Mouse (Mus musculus): Measurements from ENCODE around the gene Calhm1. TPM values are rescaled to one million over a fixed set of nuclear protein-coding genes. Genes with fewer than 3 reads are reported as not detected.

The Calhm1 gene
- total and polyA plus RNA-seq, 3 experiments = 0.06 TPM; not detected in 2

DNA sequence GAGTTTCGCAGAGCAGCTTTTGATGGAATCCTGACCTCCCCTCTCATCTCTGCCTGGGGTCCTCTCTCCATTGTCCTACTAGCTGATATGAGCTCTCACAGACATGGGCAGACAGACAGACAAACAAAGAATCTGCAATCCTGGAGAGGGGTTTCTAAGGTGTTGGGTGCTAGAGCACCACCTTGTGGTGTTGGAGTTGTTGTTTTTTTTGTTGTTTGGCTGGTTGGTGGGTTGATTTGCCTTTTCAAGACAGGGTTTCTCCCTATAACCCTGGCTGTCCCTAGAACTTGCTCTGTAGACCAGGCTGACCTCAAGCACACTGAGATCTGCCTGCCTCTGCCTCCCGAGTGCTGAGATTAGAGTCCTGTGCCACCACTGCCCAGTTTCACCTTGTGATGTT is 31.4 kb upstream of the Calhm1 start:
- Histone ChIP-seq H3K27me3 (ENCODE audit: control insufficient read depth in 1 of 2, insufficient read depth in 2 of 2, low read length in 2 of 2) (peaks cover 0 to 1% of the 10 kb centered on the region in 2 experiments; a peak in 3 of 4 replicates), H3K9ac (ENCODE audit: control insufficient read depth, low read depth, low read length, poor library complexity, severe bottlenecking) (no peak overlapping the region), H3K27ac (ENCODE audit: control insufficient read depth, low read depth, low read length) (no peak overlapping the region), H3K9me3 (replicated peaks; ENCODE audit: insufficient read depth, low read length) (no peaks in the 10 kb centered on the region), H3K4me3 (ENCODE audit: control insufficient read depth in 1 of 2, insufficient read depth in 1 of 2, low read depth in 2 of 2, low read length in 2 of 2) (no peak overlapping the region), H3K36me3 (ENCODE audit: control insufficient read depth in 1 of 2, insufficient read depth in 2 of 2, low read length in 2 of 2) (no peaks in the 10 kb centered on the region), H3K79me2 (ENCODE audit: control insufficient read depth, insufficient read depth, low read length, poor library complexity) (no peaks in the 10 kb centered on the region), H3K4me1 (ENCODE audit: control insufficient read depth in 1 of 2, insufficient read depth in 2 of 2, low read length in 2 of 2) (no peaks in the 10 kb centered on the region)
- TF ChIP-seq EP300 (IDR thresholded peaks at IDR 0.05; ENCODE audit: low read depth in 1 of 2, low read length in 2 of 2) = no peak
- no peak for TF ChIP-seq NRF1 (IDR thresholded peaks at IDR 0.05; ENCODE audit: insufficient read depth, low read depth, low read length, poor library complexity, severe bottlenecking)
- no peak for TF ChIP-seq MYB (IDR thresholded peaks at IDR 0.05; ENCODE audit: low read depth, low read length)
- TF ChIP-seq MEF2A (IDR thresholded peaks at IDR 0.05; ENCODE audit: extremely low read depth, insufficient replicate concordance, low read depth, low read length, poor library complexity, severe bottlenecking) = no peak
- TF ChIP-seq ZC3H11A (IDR thresholded peaks at IDR 0.05; ENCODE audit: low read depth, low read length) = 0 out of 2 replicates have a peak, but pooled peaks have one; percentile 10
- no peak for TF ChIP-seq MYC (IDR thresholded peaks at IDR 0.05; ENCODE audit: low read depth, low read length)
- TF ChIP-seq RAD21 (IDR thresholded peaks at IDR 0.05; ENCODE audit: low read depth, low read length) = peak; percentile 31
- TF ChIP-seq CTCF (IDR thresholded peaks at IDR 0.05 in 2 of 3, conservative IDR thresholded peaks at IDR 0.05 in 1 of 3; ENCODE audit: control insufficient read depth in 1 of 3, insufficient read depth in 1 of 3, low read depth in 2 of 3, low read length in 3 of 3, poor library complexity in 1 of 3, severe bottlenecking in 1 of 3) = peak; percentile 21 to 61 (median 35); a peak in 5 of 6 replicates
- no peak for TF ChIP-seq NELFE (IDR thresholded peaks at IDR 0.05; ENCODE audit: low read depth, low read length)
- peak; percentile 37 for TF ChIP-seq SMC3 (IDR thresholded peaks at IDR 0.05; ENCODE audit: low read depth, low read length)
- no peak for TF ChIP-seq RCOR1 (IDR thresholded peaks at IDR 0.05; ENCODE audit: low read depth, low read length)
- TF ChIP-seq TBP (IDR thresholded peaks at IDR 0.05; ENCODE audit: low read depth, low read length) = no peak
- TF ChIP-seq ZKSCAN1 (IDR thresholded peaks at IDR 0.05; ENCODE audit: low read depth, low read length) = no peak
- TF ChIP-seq ZNF384 (IDR thresholded peaks at IDR 0.05; ENCODE audit: low read depth, low read length) = 0 out of 2 replicates have a peak, but pooled peaks have one; percentile 22
- peak; percentile 36 for DNase-seq (ENCODE audit: low read depth, low spot score)

DNA sequence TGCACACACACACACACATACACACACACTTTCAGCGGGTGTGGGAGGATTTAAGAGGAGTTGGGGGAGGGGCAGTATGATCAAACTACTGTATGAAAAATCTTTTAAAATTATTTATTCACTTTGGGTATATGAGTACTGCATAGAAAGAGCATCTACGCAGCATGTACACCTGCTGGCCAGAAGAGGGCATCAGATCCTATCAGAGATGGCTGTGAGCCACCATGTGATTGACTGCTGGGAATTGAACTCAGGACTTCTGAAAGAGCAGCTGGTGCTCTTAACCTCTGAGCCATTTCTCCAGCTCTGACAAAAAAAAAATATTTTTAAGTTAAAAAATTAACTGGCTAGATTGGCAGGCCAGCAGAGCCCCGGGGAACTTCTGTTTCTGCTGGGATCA is 30.5 kb upstream of the Calhm1 start:
- Histone ChIP-seq H3K79me2 (ENCODE audit: control insufficient read depth, insufficient read depth, low read length, poor library complexity) (no peaks in the 10 kb centered on the region), H3K9ac (ENCODE audit: control insufficient read depth, low read depth, low read length, poor library complexity, severe bottlenecking) (no peak overlapping the region), H3K36me3 (ENCODE audit: control insufficient read depth in 1 of 2, insufficient read depth in 2 of 2, low read length in 2 of 2) (no peaks in the 10 kb centered on the region), H3K27me3 (ENCODE audit: control insufficient read depth in 1 of 2, insufficient read depth in 2 of 2, low read length in 2 of 2) (peaks cover 0 to 1% of the 10 kb centered on the region in 2 experiments; a peak in 3 of 4 replicates), H3K27ac (ENCODE audit: control insufficient read depth, low read depth, low read length) (no peak overlapping the region), H3K4me1 (ENCODE audit: control insufficient read depth in 1 of 2, insufficient read depth in 2 of 2, low read length in 2 of 2) (no peaks in the 10 kb centered on the region), H3K9me3 (replicated peaks; ENCODE audit: insufficient read depth, low read length) (no peaks in the 10 kb centered on the region), H3K4me3 (ENCODE audit: control insufficient read depth in 1 of 2, insufficient read depth in 1 of 2, low read depth in 2 of 2, low read length in 2 of 2) (no peak overlapping the region)
- DNase-seq (ENCODE audit: low read depth, low spot score) = peak; percentile 65
- TF ChIP-seq MAZ (IDR thresholded peaks at IDR 0.05; ENCODE audit: low read depth, low read length) (no peak), ZKSCAN1 (IDR thresholded peaks at IDR 0.05; ENCODE audit: low read depth, low read length) (no peak), MAX (IDR thresholded peaks at IDR 0.05; ENCODE audit: low read length) (peak; percentile 31; the same call in 1 of the 2 replicates), RCOR1 (IDR thresholded peaks at IDR 0.05; ENCODE audit: low read depth, low read length) (no peak), SMC3 (IDR thresholded peaks at IDR 0.05; ENCODE audit: low read depth, low read length) (peak; percentile 60), MXI1 (IDR thresholded peaks at IDR 0.05; ENCODE audit: low read depth, low read length) (no peak), ETS1 (IDR thresholded peaks at IDR 0.05; ENCODE audit: low read depth, low read length) (no peak), USF1 (IDR thresholded peaks at IDR 0.05; ENCODE audit: low read depth, low read length) (peak; percentile 66), CHD1 (IDR thresholded peaks at IDR 0.05; ENCODE audit: low read depth, low read length) (no peak), POLR2AphosphoS5 (IDR thresholded peaks at IDR 0.05; ENCODE audit: borderline replicate concordance, low read depth, low read length) (no peak), TCF12 (IDR thresholded peaks at IDR 0.05; ENCODE audit: low read depth, low read length) (no peak), USF2 (IDR thresholded peaks at IDR 0.05; ENCODE audit: borderline replicate concordance in 1 of 2, insufficient read depth in 1 of 2, low read depth in 1 of 2, low read length in 2 of 2) (no peak), TBP (IDR thresholded peaks at IDR 0.05; ENCODE audit: low read depth, low read length) (no peak), EP300 (IDR thresholded peaks at IDR 0.05; ENCODE audit: low read depth in 1 of 2, low read length in 2 of 2) (no peak), ZC3H11A (IDR thresholded peaks at IDR 0.05; ENCODE audit: low read depth, low read length) (peak; percentile 24; the same call in 1 of the 2 replicates), MYB (IDR thresholded peaks at IDR 0.05; ENCODE audit: low read depth, low read length) (no peak), NELFE (IDR thresholded peaks at IDR 0.05; ENCODE audit: low read depth, low read length) (no peak), MEF2A (IDR thresholded peaks at IDR 0.05; ENCODE audit: extremely low read depth, insufficient replicate concordance, low read depth, low read length, poor library complexity, severe bottlenecking) (no peak), GATA1 (IDR thresholded peaks at IDR 0.05; ENCODE audit: low read depth, low read length) (peak; percentile 16; the same call in 1 of the 2 replicates), CTCF (IDR thresholded peaks at IDR 0.05 in 2 of 3, conservative IDR thresholded peaks at IDR 0.05 in 1 of 3; ENCODE audit: control insufficient read depth in 1 of 3, insufficient read depth in 1 of 3, low read depth in 2 of 3, low read length in 3 of 3, poor library complexity in 1 of 3, severe bottlenecking in 1 of 3) (peak; percentile 51 to 71 (median 70); a peak in 5 of 6 replicates), ELF1 (IDR thresholded peaks at IDR 0.05; ENCODE audit: low read depth, low read length) (no peak), NRF1 (IDR thresholded peaks at IDR 0.05; ENCODE audit: insufficient read depth, low read depth, low read length, poor library complexity, severe bottlenecking) (no peak), GABPA (IDR thresholded peaks at IDR 0.05; ENCODE audit: low read depth, low read length) (no peak), POLR2A (IDR thresholded peaks at IDR 0.05; ENCODE audit: control insufficient read depth in 1 of 2, insufficient read depth in 1 of 2, low read depth in 1 of 2, low read length in 2 of 2, poor library complexity in 1 of 2) (no peak), CHD2 (IDR thresholded peaks at IDR 0.05; ENCODE audit: low read length) (no peak)

Measured in MEL (cell line).